Mouse (Mus musculus) heart, postnatal 0 days (tissue): ENCODE measurements around the gene Opa3.

Experiments used
- CTCF ChIP-seq: IDR thresholded peaks from 2 replicates; pipeline ENCODE4 v1.5.1; 2016; ENCODE audit warnings: antibody characterized with exemption, control low read depth, low read depth
- EP300 ChIP-seq: IDR thresholded peaks from 2 replicates; pipeline ENCODE4 v1.6.1; 2016; ENCODE audit warnings: antibody characterized with exemption, low read depth

DNA sequence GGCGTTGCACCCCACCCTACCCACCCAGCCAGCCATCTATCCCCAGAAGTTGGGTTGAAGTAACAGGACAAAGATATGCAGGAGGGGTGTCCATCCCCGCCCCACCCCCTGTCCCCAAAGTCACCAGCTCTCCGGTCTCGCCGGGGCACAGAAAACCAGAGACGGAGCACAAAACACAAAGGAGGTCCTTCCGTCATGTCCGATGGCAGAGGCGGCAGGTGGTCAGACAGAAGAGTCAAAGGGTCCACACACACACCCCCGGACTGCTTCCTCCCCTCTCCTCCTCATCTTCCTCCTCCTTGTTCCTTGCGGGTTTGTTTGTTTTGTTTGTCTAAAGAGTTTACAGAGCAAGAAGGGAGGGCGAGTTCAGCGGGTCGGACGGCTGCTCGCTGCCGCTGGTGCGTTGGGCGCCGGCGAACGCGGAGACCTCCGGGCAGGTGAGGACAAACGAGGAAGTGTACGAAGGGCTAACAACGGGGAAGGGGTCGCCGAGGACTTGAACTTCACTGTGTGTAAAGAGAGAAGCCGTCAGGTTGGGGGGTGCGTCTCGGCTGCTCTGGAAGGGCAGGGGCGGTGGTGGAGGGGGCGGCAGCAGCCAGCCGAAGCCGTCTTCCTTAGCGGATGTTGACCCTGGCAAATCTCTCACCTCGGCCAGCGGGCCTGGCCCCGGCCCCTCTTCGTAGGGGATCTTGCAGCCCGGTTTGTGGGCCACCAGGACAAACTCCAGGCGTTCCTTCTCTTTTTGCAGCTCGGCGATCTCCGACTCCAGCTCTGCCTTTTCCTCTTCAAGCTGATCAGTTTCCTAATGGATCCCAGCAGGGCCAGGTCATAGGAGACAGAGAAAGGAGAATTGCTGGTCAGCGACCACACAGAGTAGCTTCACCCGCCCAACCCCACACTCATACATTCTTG, 76.6 kb downstream of the Opa3 start:
- TF ChIP-seq CTCF = no peak
- TF ChIP-seq EP300 = no peak
